Mouse (Mus musculus) urinary bladder, postnatal 4 days (tissue): Measurements from ENCODE around the gene Bco2.

Source experiments
- DNase-seq, 2 experiments: peaks; one replicate each; pipeline ENCODE4 v3.0.0; 2021 to 2022; ENCODE audit warnings: low spot score in 2 of 2

Bco2 gene

DNA sequence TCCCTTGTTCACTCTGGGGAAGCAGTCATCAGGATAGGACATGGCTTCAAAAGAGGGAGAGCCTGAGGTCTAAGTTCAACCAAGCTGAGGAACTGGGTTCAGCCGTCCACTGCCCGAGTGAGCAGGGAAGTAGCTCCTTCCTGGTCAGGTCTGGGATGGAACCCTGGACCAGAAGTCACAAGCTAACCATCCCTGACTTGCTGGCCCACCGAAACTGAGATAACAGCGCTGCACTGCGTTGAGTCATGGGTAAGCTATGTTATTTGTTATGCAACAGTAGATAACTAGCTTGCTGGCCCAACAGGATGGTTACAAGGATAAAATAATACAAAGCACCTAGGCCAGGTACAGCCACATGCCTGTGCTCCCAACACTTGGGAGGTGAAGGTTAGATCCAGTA is 39.5 kb downstream of the Bco2 start:
- DNase-seq, result no peak

DNA sequence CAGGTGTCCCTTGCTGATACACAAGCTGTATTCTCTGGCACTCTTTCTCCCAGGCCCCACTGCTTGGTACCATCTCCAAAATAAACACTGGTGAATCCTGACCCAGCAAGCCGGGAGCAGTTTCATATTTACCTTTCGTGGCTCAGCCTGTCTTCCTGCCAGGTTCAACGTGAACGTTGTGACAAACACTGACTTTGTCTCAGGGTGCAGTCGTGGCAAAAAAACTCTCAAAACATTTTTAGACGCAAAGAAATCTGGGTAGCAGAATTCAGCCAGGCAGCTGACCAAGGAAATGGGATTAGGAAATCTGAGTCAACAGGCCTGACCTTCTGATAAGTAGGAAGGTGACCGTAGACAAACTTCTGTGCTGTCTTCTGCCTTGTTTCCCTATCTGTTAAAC is 47.4 kb downstream of the Bco2 start:
- no peak for DNase-seq

DNA sequence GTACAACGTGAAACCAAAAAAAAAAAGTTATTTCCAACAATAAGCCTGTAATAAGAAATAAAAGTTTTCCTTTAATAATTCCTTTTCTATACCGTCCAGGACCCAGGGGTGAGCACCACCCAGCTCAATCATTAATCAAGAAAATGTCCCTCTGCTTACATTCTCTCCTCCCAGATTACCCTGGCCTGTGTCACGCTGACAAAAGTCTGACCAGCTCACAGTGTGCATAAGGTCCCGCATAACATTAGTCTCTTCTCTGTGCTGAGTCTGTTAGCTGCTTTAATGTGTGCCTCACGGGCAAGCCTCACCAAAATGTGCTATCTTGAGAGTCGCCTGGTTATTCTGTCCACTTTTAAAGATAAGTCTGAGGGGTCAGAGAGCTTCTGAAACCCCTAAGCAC is 49.6 kb downstream of the Bco2 start:
- DNase-seq, result no peak

DNA sequence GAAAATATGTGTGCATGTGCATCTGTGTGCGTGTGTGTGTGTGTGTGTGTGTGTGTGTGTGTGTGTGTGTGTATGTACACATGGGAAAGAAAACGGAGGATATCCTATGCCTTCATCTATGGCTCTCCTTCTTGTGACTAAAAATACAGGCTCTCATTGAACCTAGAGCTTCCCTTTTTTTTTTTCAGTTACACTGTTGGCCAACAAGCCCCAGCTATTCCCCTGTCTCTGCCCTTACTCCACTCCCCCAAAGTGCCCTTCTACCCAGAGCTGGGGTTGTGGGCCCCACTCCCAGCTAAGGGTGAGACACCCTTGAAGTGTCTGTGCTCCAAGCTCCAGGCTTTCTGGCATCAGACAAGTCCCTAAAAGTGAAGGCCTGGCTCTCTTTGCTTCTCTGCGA is 52.0 kb downstream of the Bco2 start:
- DNase-seq, result no peak

DNA sequence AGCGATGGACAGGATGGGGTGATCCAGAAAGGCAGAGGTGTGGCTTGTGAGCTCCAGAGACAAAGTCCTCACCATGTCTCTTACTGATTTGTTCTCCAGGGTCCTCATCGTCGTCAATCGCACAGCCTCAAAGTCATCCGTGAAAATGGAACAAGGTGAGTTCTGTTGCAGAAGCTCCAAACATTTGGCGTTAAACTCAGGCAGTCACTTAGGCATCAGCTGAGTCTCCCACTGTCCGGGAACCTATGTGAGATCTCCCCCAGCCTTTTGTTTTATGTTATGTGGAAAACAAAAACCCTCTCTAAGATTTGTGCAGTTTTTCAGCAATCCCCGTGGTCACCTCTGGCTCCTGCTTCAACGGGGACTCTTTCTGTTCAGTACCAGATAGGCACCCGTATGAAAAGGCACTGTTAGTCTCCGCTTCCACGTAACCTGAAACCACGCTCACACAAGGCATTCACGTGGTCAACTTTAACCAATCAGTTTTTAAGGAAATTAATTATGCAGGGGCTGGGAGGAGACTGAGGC is 53.9 kb downstream of the Bco2 start:
- DNase-seq, result no peak

DNA sequence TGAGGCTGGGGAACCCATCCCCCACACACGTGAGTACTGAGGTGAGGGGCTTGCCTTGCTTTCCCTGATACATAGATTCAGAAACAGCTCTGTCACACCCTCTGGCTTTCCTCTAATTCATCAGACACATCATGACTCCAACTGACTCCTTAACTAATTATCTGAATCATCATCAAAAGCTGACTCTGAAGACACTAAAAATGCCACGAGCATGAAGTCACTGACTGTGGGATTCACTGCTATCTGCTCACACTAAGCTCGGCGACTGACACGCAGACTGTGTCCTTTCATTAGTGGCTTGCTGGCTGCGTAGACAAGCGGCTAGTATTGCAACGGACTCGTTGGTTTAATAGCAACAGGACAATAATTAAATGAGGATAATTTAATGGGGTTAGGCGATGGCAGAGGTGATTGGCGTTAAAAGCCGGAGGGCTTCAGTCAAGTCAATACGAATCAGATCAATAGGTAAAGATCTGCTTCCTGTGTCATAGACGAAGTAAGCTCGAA is 54.5 kb downstream of the Bco2 start:
- DNase-seq, result no peak

DNA sequence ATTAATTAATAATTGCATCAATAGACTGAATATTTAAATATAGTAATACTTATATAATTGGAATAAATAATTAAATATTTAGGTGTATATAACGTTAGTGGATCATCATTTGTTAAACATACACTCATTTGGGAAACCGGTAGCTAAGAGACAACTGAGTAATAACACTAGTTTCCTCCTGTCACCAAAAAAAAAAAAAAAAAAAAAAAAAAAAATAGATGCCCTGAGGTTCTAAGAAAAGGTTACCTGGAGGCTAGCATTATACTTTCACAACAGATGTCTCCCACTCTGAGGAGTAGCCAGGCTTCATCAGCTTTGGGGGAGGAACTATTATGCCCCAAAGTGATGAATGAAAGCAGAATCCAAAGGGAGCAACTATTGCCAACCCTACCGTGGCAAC is 55.2 kb downstream of the Bco2 start:
- DNase-seq, result no peak

DNA sequence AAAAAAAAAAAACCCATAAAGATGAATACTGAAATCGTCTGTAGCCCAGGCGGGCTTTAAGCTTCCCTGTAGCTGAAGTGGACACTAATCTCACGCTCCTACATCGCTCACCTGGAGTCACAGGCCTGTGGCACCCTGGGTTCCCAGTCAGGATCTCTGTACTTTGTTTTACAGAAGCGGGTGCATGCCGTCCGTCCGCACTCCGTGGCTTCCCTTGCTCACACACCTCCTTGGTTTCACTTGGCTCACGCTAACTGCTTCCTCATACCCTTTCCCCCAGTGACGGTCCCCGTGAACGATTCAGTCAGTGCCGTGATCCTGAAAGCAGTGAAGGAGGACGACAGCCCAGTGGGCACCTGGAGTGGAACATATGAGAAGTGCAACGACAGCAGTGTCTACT is 56.2 kb downstream of the Bco2 start:
- DNase-seq, result no peak

DNA sequence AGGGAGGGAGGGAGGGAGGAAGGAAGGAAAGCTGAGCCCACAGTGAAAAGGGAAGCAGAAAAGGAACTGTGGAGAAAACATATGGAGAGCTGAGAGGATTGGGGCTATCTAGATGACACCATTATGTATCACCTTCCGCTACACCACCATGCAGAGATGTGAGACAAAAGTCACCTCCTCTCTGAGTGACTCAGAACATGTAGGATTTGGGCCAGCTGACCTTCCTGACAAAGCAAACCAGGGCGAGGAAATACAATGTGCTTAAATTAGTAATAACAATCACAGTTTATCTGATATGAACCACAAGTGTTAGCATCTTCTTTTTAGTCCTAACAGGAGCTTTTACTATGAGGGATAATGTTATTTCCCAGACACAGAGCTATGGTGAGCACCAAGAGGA is 57.4 kb downstream of the Bco2 start:
- no peak for DNase-seq

DNA sequence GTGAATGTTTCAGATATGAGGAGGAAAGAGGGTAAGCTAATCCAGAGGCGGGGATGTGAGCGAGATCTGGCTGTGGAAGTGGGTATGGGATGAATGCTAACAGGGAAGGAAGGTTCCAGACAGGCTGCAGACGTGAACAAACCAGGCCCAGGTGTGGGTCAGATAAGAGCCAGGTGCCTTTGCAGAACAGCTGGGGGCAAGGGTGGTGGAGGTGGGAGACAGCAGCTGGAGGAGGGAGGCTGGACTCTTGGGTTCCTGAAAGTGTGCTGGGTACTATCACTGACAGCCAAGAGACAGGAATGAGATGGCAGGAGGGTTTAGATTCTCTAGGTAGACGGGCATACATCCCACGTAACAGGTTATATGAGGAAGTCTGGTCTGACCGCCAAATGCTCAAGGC is 57.9 kb downstream of the Bco2 start:
- DNase-seq, result no peak

DNA sequence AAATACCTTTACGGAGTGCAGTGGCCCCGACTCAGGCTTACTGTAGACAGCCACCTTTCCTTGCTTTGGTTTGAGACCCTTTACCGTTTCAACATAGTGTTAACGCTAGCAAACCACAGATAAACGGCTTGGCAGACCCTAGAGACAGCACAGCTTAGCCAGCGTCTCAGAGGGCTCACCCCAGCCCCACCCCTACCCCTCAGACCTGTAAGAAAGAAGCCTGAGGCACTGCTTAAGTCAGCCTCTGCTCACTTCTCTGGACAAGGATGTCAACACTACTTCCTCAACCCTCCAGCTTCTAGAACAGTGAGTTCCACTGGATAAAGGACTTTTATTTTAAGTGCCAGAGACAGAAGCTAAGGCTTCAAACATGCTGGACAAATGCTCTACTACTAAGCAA is 58.4 kb downstream of the Bco2 start:
- no peak for DNase-seq

DNA sequence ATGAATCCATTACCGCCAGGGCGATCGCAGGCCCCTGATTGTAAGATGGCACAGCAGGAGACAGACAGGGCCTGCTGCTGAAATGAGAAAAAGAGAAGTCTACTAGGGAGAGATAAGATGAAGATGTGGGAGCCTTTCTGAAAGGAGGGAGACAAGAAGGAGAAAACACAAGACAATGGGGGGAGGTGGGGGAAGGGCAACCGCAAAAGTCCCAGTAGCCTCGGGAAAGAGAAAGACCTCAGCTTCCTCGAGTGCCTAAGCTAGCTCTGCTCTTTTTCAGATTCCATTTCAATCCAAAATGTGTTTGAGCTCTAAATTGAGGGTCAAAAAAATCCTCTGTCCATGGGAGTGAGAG is 58.9 kb downstream of the Bco2 start:
- DNase-seq, result no peak

DNA sequence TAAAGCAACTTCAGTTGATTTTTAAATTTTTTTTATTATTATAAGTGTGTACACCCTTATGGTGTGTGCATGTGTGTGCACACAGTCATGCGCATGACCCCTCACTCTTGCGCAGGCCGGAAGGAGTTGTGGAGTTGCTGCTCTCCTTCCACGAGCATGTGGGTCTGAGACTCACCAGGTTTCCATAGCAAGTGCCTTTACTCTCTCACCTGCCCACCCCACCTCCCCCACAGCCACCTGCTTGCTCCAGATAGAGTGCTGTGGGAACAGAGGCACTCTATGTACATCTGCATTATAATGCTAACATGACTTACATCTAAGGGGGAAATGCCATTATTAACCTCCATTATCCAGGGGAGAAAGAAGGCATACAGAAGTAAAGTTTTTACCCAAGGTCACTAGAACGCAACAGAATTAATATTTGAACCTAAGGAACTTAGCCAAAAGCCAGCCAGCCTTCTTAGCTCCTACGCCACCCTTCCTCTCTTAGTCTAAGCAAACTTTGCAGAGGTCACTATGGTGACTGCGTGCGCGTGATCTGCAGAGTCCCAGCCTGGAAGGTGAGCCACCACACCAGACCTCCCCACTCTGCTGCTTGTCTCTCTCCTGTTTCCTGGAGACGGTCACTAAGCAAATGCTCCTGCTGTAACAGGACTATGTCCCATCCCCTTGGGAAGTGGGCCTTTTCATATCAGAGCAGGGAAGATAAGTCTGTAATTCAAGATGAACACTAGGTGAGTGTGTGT is 59.4 kb downstream of the Bco2 start:
- DNase-seq, result no peak

DNA sequence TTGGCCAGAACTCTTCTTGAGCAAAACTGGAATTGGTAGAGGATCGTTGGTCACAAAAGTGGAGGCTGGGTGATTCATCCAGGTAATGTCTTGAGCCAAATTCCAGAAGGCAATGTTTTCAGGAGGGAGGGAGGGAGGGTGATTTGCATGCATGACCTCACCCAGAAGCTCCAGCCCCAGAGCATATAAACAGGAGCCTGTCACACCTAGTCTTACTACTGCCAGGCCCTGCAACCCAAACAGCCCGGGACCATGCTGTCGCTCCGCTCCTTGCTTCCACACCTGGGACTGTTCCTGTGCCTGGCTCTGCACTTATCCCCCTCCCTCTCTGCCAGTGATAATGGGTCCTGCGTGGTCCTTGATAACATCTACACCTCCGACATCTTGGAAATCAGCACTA is 60.7 kb downstream of the Bco2 start, which contains the start of gene Plet1:
Gene Plet1, plus strand, starts transcription at position 215 of the 400 bp plus-strand sequence.
- no peak for DNase-seq

DNA sequence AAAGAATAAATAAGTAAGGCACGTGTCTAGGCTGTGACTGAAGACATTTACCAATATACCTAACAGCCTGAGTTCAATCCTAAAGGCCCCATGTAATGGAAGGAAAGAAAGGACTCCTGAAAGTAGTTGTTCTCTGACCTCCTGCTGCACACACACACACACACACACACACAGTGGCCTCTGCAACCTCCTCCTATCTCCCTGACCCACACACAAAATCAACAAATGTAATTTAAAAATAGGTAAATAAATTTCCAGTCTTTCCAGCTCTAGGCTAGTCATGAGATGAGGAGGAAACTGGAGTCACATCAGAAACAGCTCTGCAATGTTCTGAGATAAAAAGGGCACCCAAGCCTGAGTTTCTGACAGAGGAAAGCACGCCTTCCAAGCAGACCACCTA is 61.2 kb downstream of the Bco2 start:
- no peak for DNase-seq

DNA sequence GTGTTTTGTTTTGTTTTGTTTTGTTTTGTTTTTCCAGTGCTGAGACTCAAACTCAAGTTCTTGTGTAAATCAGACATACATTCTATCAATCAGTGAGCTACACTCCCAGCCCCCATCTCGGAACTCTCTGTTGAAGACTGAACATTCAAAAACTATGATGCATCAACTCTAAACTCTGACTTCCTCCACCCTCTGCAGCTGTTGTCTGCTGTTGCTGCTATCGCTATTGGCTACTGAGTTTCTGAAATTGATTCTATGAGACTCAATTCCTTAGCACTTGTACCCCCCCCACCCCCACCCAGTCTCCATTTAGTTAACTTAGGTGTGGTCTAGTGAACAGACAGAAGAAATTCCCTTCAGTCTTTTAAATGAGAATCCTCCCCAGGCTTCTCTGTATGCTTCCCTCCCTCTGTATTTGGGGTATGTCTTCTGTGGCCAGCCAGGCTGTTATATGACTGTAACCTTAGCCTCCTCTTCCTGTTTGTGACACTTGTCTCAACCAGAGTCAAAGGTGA is 63.4 kb downstream of the Bco2 start:
- DNase-seq, result no peak

DNA sequence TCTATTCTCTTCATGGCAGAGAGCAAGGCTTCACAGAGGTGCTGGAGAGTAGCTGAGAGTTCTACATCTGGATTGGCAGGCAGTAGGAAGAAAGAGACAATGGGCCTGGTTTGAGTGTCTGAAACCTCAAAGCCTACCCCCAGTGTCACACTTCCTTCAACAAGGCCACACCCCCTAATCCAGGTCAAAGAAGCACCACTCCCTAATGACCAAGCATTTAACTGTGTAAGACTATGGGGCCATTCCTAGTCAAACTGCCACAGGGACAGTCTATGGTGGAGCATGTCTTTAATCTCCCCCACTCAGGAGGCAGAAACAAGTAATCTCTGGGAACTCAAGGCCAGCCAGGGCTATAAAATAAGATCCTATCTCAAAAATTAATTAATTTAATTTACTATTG is 64.1 kb downstream of the Bco2 start:
- DNase-seq, result no peak

DNA sequence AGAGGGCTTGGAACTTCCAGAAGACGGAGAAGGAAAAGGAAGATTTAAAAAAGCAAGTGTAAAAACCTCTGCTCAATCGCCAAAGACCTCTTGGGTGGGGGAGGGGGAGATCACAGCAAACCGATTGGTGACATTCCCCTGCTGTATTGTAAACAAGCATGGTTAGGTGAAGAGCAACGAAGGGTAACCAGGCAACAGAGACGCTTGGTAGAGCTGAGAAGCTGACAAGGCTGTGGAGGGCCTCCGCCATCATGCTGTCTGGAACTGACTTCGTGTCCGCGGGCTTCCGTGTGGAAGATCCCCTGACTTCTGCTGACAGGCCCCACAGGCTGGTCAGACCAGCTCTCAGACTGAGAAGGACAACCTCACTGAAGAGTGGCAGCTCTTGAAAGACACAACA is 69.5 kb downstream of the Bco2 start:
- no peak for DNase-seq
